Mouse (Mus musculus): ENCODE results near the gene Cdk6. TPM values are rescaled to one million over a fixed set of nuclear protein-coding genes. Genes with fewer than 3 reads are reported as not detected.

Gene Cdk6
- polyA plus RNA-seq, 1 experiment from 2014 or later, result 18.0 TPM

DNA sequence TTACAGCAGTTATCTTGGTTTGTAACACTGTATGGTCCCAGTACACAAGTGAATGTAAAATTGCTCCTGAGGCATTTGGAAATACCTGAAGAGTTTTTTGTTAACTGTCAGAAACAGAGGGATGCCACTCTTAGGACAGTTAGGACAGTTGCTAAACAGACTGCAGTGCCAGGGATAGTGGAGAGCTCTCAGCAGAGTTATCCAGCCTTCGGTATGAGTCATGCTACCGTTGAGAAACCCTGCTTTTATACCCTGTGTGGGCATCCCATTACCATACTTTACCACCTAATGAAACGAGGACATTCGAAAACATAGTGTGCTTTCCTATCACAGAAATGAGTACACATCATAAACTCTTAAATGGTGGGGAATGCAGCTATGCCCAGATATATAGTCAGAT lies 25.8 kb downstream of the Cdk6 start:
- Histone ChIP-seq H3K4me2 (replicated peaks) (no peak overlapping the region), H3K36me3 (no peaks in the 10 kb centered on the region), H3K4me1 (no peaks in the 10 kb centered on the region), H3K27ac (no peak overlapping the region), H3K4me3 (no peak overlapping the region), H3K9me3 (replicated peaks) (no peaks in the 10 kb centered on the region), H3K9ac (no peak overlapping the region), H3K27me3 (no peaks in the 10 kb centered on the region)
- no peak for ATAC-seq (ENCODE audit: low FRiP score)
- WGBS, result 93% methylated on average over 4 of the region's 4 CpGs

DNA sequence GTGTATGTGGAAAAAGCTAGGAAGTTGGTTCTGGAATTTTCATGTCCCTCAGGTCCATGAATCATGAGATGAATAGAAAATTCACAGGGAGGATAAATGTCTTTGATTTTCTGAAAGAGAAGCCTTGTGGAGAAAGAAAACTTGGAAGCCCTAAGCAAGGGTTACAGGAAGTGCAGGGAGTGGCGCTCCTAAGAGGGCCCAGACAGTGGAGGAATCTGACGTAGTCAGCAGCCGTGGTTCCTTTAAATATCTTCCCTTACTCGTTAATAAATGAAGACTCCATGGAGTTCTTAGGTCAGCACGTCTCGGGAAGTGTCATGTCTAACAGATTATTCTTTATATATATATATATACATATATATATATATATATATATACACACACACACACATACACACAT lies 28.0 kb downstream of the Cdk6 start:
- no peaks in the 10 kb centered on the region for H3K27me3 ChIP-seq
- WGBS, result 66% methylated on average over 6 of the region's 6 CpGs
- H3K9me3 ChIP-seq (replicated peaks), result no peaks in the 10 kb centered on the region
- H3K4me1 ChIP-seq, result no peaks in the 10 kb centered on the region
- H3K4me3 ChIP-seq, result no peak overlapping the region
- no peak overlapping the region for H3K27ac ChIP-seq
- no peak for ATAC-seq (ENCODE audit: low FRiP score)
- no peaks in the 10 kb centered on the region for H3K36me3 ChIP-seq
- no peak overlapping the region for H3K4me2 ChIP-seq (replicated peaks)
- H3K9ac ChIP-seq, result no peak overlapping the region

DNA sequence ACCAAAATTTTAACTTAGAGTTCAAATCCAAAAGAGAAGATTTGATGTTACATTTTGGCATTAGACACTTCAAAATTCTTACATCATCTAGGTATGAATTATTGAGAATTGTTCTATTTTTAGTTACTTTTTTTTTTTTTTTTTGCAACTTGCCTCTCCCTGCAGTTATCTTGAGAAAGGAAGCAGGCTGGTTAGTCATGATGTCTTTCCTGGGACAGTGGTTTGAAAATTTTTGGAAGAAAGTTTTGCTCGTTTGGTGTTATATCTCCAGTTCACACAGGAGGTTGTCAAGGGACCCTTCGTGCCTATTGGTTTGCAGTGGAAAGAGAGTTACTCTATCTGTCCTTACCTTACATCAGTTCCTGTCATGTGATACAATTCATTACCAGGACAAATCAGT lies 29.9 kb downstream of the Cdk6 start:
- H3K4me2 ChIP-seq (replicated peaks), result no peak overlapping the region
- no peak overlapping the region for H3K9ac ChIP-seq
- no peak overlapping the region for H3K4me3 ChIP-seq
- H3K9me3 ChIP-seq (replicated peaks), result no peaks in the 10 kb centered on the region
- no peak overlapping the region for H3K27ac ChIP-seq
- H3K4me1 ChIP-seq, result no peaks in the 10 kb centered on the region
- H3K27me3 ChIP-seq, result no peaks in the 10 kb centered on the region
- 82% methylated on average over 2 of the region's 2 CpGs for WGBS
- ATAC-seq (ENCODE audit: low FRiP score), result no peak
- no peaks in the 10 kb centered on the region for H3K36me3 ChIP-seq

DNA sequence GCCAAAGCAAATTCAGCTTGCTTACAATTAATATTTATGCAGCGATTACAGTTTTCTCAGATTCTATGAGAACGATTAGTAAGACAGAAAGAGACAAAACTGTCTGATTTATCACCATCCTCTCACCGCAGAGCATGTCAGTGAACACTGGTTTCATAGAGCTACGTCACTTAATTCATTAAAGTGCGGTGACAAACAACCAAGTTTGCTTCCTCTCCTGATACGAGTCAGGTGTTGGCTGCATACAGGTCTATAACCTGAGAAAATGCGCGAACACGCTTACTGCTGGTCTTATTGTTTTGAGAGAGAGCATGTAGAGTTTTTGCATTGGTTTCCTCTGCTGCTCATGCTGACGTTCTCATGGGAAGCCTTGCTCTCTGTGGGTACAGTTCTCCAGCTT lies 31.9 kb downstream of the Cdk6 start:
- 96% methylated on average over 10 of the region's 10 CpGs for WGBS
- Histone ChIP-seq H3K36me3 (no peaks in the 10 kb centered on the region), H3K4me1 (no peaks in the 10 kb centered on the region), H3K9ac (no peak overlapping the region), H3K4me2 (replicated peaks) (no peak overlapping the region), H3K27me3 (no peaks in the 10 kb centered on the region), H3K4me3 (no peak overlapping the region), H3K9me3 (replicated peaks) (no peaks in the 10 kb centered on the region), H3K27ac (no peak overlapping the region)
- ATAC-seq (ENCODE audit: low FRiP score), result no peak

DNA sequence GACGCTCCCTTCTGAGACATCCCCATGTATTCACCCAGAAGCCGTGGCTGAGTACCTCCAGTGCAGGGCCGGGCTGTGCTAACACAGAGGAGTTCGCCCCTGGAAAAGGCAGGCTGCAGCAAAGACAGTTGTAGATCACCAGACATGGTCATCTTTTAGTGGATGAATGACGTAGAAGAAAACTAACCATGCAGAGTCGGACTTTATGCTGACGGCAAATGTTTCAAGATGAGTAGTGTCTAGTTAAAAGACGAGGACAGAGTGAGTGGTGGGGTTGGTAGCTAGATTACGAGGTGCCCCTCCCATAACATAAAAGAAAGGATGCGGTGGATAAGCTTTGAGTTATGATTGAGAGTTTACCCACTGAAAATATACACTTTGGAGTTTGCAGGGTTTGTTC lies 33.5 kb downstream of the Cdk6 start:
- H3K4me1 ChIP-seq, result no peaks in the 10 kb centered on the region
- no peak overlapping the region for H3K4me3 ChIP-seq
- no peaks in the 10 kb centered on the region for H3K9me3 ChIP-seq (replicated peaks)
- 86% methylated on average over 10 of the region's 10 CpGs for WGBS
- no peak overlapping the region for H3K4me2 ChIP-seq (replicated peaks)
- no peak overlapping the region for H3K27ac ChIP-seq
- H3K36me3 ChIP-seq, result no peaks in the 10 kb centered on the region
- ATAC-seq (ENCODE audit: low FRiP score), result no peak
- no peak overlapping the region for H3K9ac ChIP-seq
- no peaks in the 10 kb centered on the region for H3K27me3 ChIP-seq

DNA sequence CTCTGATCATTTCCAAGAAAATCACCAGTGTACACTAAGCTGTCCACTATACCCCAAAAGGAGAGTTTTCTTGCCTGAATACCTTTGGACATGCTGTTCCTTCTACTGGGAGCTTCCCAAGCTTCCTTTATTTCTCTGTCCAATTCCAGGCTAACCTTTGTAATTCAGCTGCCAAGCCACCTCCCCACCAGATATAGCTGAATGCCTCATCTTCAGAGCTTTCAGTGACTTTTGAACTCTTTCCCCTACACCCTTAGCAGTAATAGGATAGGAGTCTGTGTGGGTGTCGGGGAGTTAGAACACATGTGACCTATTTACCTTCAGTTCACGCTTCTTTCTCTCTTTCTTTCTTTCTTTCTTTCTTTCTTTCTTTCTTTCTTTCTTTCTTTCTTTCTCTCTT lies 34.9 kb downstream of the Cdk6 start:
- Histone ChIP-seq H3K27me3 (no peaks in the 10 kb centered on the region), H3K4me1 (no peaks in the 10 kb centered on the region), H3K9me3 (replicated peaks) (no peaks in the 10 kb centered on the region), H3K4me2 (replicated peaks) (no peak overlapping the region), H3K4me3 (no peak overlapping the region), H3K36me3 (no peaks in the 10 kb centered on the region), H3K9ac (no peak overlapping the region), H3K27ac (no peak overlapping the region)
- WGBS, result 77% methylated on average over 2 of the region's 2 CpGs
- no peak for ATAC-seq (ENCODE audit: low FRiP score)

DNA sequence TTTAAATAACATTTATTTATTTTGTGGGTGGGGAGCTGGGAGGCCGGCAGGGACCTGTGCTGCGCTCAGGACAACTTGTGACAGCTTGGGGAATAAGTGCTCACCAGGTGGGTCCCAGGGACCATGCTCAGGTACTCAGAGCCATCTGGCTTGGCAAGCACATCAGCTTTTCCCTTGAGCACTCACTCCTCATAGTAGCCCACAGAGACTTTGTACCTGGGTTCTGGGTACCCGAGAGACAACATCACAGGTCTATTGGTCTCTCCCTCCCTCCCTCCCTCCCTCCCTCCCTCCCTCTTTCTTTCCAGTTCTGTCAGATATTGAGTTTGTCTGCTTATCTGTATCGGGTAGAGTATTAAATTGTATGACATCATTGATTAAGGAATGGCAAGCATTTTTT lies 38.0 kb downstream of the Cdk6 start:
- H3K27me3 ChIP-seq, result no peaks in the 10 kb centered on the region
- ATAC-seq (ENCODE audit: low FRiP score), result no peak
- H3K27ac ChIP-seq, result no peak overlapping the region
- H3K4me3 ChIP-seq, result no peak overlapping the region
- H3K4me2 ChIP-seq (replicated peaks), result no peak overlapping the region
- H3K9ac ChIP-seq, result no peak overlapping the region
- no peaks in the 10 kb centered on the region for H3K36me3 ChIP-seq
- H3K9me3 ChIP-seq (replicated peaks), result no peaks in the 10 kb centered on the region
- WGBS, result 85% methylated on average over 4 of the region's 4 CpGs
- no peaks in the 10 kb centered on the region for H3K4me1 ChIP-seq

DNA sequence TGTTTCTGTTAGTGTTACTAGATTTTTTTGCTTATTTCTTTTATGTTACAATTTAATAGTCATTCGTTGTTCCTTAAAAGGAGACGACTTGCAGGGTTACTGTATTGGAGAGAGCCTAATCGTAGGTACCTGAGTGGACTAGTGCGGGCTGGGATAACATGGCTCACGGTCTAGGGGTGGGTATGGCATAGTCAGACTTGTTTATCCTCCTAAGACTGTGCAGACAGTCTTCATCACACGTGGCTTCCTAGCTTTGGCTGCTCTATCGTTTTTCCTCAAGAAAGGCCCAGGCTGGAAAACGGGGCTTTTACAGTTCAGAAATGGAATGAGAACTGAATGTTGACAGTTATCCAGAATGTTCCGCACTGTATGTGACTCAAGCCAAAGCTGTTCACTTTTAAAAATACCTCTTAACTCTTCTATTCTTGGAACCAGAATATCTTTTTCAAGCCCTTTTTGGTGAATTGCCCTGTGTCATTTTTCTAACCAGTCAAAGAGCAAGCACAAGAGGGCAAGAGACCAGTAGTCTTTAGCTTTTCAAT lies 39.5 kb downstream of the Cdk6 start:
- no peak overlapping the region for H3K9ac ChIP-seq
- 84% methylated on average over 9 of the region's 9 CpGs for WGBS
- ATAC-seq (ENCODE audit: low FRiP score), result no peak

DNA sequence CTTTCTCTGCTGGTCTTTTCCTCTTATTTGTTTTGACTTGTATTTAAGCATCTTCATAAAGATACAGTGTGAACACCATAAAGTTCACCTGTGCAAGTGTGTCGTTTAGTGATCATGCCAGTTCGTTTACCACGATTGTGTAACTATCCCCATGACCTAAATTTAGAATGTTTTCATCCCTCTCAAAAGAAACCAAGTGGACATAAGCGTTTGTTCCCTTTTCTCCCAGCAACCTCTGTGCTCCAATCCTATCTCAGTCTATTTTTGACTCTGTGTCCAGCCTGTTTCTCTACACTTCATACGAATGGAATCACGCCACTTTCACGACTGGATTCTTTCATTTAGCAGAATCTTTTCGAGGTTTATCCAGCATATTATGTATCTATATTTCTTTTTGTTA lies 40.5 kb downstream of the Cdk6 start:
- Histone ChIP-seq H3K9ac (no peak overlapping the region), H3K4me1 (no peaks in the 10 kb centered on the region), H3K4me2 (replicated peaks) (no peak overlapping the region), H3K36me3 (no peaks in the 10 kb centered on the region), H3K4me3 (no peak overlapping the region), H3K9me3 (replicated peaks) (no peaks in the 10 kb centered on the region), H3K27me3 (no peaks in the 10 kb centered on the region), H3K27ac (no peak overlapping the region)
- 90% methylated on average over 8 of the region's 8 CpGs for WGBS
- no peak for ATAC-seq (ENCODE audit: low FRiP score)

More for the DNA sequence above, 39.5 kb downstream of the Cdk6 start:
- Histone ChIP-seq H3K27me3 (no peaks in the 10 kb centered on the region), H3K27ac (no peak overlapping the region), H3K4me3 (no peak overlapping the region), H3K9me3 (replicated peaks) (no peaks in the 10 kb centered on the region), H3K36me3 (no peaks in the 10 kb centered on the region), H3K4me1 (no peaks in the 10 kb centered on the region), H3K4me2 (replicated peaks) (no peak overlapping the region)

DNA sequence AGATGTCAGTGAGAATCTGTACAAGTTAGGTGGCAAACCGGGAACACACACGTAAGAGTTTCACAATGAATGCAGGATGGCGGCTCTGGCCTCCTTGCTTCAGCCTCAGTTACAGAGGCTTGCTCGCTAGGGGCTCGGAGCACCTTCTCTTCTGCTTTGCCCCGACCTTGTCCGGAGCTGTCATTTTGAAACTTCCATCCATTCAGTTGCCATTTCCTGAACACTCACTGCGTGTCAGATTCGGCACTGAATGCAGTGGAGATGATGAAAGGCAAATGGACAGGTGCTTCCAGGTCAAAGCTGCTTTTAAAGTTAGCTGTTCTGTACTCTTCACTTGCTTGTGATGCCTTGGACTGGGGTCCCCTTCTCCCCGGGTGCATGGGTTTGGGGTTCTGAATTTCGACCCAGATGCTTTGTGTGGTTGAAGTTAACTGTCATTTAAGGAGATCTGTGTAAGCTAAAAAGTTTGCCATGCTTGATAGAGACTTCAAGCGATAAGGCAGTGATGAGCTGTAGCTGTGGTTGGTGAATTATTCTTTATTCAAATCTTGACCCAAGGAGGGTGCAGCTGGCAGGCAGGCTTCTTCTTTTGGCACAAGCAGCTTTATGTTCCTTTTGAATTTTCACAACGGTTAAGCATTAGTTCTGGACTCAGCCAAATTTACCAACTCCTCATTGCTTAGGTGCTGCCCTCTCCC lies 41.2 kb downstream of the Cdk6 start:
- H3K4me2 ChIP-seq (replicated peaks), result no peak overlapping the region
- ATAC-seq (ENCODE audit: low FRiP score), result no peak
- WGBS, result 79% methylated on average over 13 of the region's 13 CpGs
- H3K36me3 ChIP-seq, result no peaks in the 10 kb centered on the region
- H3K4me3 ChIP-seq, result no peak overlapping the region
- H3K27me3 ChIP-seq, result no peaks in the 10 kb centered on the region
- H3K9ac ChIP-seq, result no peak overlapping the region
- no peaks in the 10 kb centered on the region for H3K4me1 ChIP-seq
- no peak overlapping the region for H3K27ac ChIP-seq
- no peaks in the 10 kb centered on the region for H3K9me3 ChIP-seq (replicated peaks)

DNA sequence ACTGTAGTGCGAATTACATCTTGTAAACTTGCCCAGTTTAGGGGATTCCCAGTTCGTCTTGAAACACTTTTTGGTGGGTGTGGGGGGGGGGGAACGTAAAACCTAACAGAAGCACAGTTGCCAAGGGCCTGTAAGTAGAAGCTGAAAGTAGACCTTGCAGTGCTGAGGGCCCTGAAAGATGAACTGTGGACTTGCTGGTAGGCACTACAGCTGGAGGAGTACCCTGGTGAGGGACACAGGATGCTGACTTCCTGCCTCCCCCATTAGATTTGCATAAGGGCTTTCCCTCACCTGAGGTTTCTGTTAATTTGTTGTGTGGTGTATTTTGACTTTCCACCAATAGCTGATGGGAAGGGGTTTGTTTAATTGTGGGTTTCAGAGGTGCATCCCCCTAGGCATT lies 42.3 kb downstream of the Cdk6 start:
- ATAC-seq (ENCODE audit: low FRiP score), result no peak
- 83% methylated on average over 3 of the region's 3 CpGs for whole genome bisulfite sequencing
- H3K9me3 ChIP-seq (replicated peaks), result no peaks in the 10 kb centered on the region
- no peak overlapping the region for H3K4me2 ChIP-seq (replicated peaks)
- H3K36me3 ChIP-seq, result no peaks in the 10 kb centered on the region
- no peaks in the 10 kb centered on the region for H3K27me3 ChIP-seq
- H3K27ac ChIP-seq, result no peak overlapping the region
- no peak overlapping the region for H3K9ac ChIP-seq
- H3K4me1 ChIP-seq, result no peaks in the 10 kb centered on the region
- no peak overlapping the region for H3K4me3 ChIP-seq

DNA sequence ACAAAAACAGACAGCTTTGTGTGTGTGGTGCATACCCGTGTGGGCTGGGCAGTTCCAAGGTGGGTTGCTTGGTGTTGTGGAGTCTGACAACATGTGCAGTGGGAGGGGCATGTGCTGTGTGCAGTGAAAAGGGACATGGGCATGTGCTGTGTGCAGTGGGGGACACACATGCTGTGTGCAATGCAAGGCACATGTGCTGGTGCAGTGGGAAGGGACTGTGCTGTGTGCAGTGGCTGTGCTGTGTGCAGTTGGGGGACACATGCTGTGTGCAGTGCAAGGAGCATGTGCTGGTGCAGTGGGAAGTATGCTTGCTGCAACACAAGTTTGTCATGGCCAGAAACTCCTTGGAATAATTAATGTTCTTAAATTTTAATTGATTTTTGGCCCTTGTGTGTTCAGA lies 43.8 kb downstream of the Cdk6 start:
- no peak overlapping the region for H3K4me2 ChIP-seq (replicated peaks)
- H3K36me3 ChIP-seq, result no peaks in the 10 kb centered on the region
- H3K9ac ChIP-seq, result no peak overlapping the region
- H3K27ac ChIP-seq, result no peak overlapping the region
- no peak overlapping the region for H3K4me3 ChIP-seq
- no peaks in the 10 kb centered on the region for H3K9me3 ChIP-seq (replicated peaks)
- WGBS, result 69% methylated on average over 1 of the region's 1 CpGs
- no peaks in the 10 kb centered on the region for H3K4me1 ChIP-seq
- no peaks in the 10 kb centered on the region for H3K27me3 ChIP-seq
- ATAC-seq (ENCODE audit: low FRiP score), result peak; percentile 29; the same call in 1 of the 2 replicates

DNA sequence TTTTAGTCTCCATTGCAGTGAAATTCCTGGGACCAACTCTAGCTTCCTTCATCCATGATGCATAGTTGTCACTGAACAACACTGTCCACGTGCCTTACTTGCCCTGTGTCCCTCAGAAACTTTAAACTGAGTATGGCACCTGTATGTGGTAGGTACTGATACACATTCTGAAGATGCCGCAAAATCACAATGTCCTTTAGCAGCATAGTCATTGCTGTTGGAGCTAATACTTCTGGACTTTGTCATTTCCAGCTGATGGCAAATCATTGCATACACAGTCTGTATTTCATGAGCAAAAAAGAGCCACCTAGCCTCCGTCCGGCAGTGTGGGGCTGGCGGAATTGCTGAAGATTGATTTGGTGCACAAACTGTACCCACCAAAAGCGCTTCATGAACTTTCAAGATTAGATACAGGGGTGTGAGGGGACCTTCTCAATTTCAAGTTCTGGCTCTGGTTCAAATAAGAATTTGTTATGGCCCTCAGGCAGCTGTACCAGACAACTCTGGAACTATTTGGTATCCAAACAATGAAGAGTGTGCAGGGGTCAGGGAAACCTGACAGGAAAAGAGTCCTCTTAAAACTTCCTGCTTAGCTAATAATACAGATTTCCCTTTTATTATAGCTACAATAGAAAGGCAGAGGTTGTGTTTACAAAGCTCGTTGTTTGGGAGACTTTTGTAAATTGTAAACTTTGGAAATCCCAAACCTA lies 44.9 kb downstream of the Cdk6 start:
- Histone ChIP-seq H3K36me3 (no peaks in the 10 kb centered on the region), H3K4me3 (no peak overlapping the region), H3K27me3 (no peaks in the 10 kb centered on the region), H3K4me2 (replicated peaks) (no peak overlapping the region), H3K27ac (no peak overlapping the region), H3K4me1 (no peaks in the 10 kb centered on the region), H3K9ac (no peak overlapping the region), H3K9me3 (replicated peaks) (no peaks in the 10 kb centered on the region)
- no peak for ATAC-seq (ENCODE audit: low FRiP score)
- 75% methylated on average over 7 of the region's 7 CpGs for WGBS
